Mouse (Mus musculus) limb, embryonic 11.5 days (tissue): Measurements from ENCODE around the gene Dennd1b. TPM values are rescaled to one million over a fixed set of nuclear protein-coding genes. Genes with fewer than 3 reads are reported as not detected.

Source experiments
- ATAC-seq: fragments of 200-750 bp; cut with Nextera tagmentation; 2 replicates; pipeline ENCODE4 v1.8.0; 2017; ENCODE audit warnings: low read depth; ENCODE audit not compliant: insufficient number of reproducible peaks, low FRiP score, low TSS enrichment
- DNase-seq: peaks from one replicate; pipeline ENCODE4 v3.0.0-alpha.2; 2015; ENCODE audit warnings: low spot score
- H3K27ac ChIP-seq: fragments of 300-500 bp; sonication (generic); replicated peaks from 2 replicates; pipeline ENCODE4 v1.5.1; 2014; ENCODE audit warnings: low read depth, mild to moderate bottlenecking, low read length
- H3K27me3 ChIP-seq: fragments of 300-500 bp; sonication (generic); 2 replicates; pipeline ENCODE4 v1.6.1; 2014; ENCODE audit warnings: mild to moderate bottlenecking, low read length, mixed read lengths; ENCODE audit not compliant: control insufficient read depth, insufficient read depth
- H3K36me3 ChIP-seq: fragments of 300-500 bp; sonication (generic); 2 replicates; pipeline ENCODE4 v1.6.1; 2014; ENCODE audit warnings: mild to moderate bottlenecking, low read length, moderate library complexity, mixed read lengths; ENCODE audit not compliant: control insufficient read depth, insufficient read depth
- H3K4me1 ChIP-seq: fragments of 300-500 bp; sonication (generic); 2 replicates; pipeline ENCODE4 v1.6.1; 2014; ENCODE audit warnings: low read length, mixed read lengths; ENCODE audit not compliant: control insufficient read depth, insufficient read depth
- H3K4me2 ChIP-seq: fragments of 300-500 bp; sonication (generic); 2 replicates; pipeline ENCODE4 v1.6.1; 2014; ENCODE audit warnings: low read depth, mild to moderate bottlenecking, moderate library complexity; ENCODE audit not compliant: severe bottlenecking
- H3K4me3 ChIP-seq: fragments of 300-500 bp; sonication (generic); 2 replicates; pipeline ENCODE4 v1.5.1; 2014; ENCODE audit warnings: low read depth, low read length
- H3K9ac ChIP-seq: fragments of 300-500 bp; sonication (generic); 2 replicates; pipeline ENCODE4 v1.6.1; 2014; ENCODE audit warnings: mild to moderate bottlenecking, low read length
- H3K9me3 ChIP-seq: fragments of 300-500 bp; sonication (generic); 2 replicates; pipeline ENCODE4 v1.6.1; 2016; ENCODE audit warnings: low read length; ENCODE audit not compliant: control insufficient read depth
- WGBS: fragments of 180-500 bp; shearing (Covaris S2); extraction: QIAGEN DNeasy Blood & Tissue Kit; methylation state at CpG from one replicate; pipeline ENCODE4 v1.1.7; 2014; 5-methylcytosine and 5-hydroxymethylcytosine counted together
- polyA plus RNA-seq: library from polyadenylated mRNA; unstranded; fragments of >200 nt; fragmentation: Nextera tagmentation; extraction: Ambion mirVana; gene quantifications from 2 replicates; pipeline ENCODE4 v1.2.1, GENCODE M21; 2014

Gene Dennd1b
- polyA plus RNA-seq, 1 experiment from 2014 or later: 11.6 TPM

DNA sequence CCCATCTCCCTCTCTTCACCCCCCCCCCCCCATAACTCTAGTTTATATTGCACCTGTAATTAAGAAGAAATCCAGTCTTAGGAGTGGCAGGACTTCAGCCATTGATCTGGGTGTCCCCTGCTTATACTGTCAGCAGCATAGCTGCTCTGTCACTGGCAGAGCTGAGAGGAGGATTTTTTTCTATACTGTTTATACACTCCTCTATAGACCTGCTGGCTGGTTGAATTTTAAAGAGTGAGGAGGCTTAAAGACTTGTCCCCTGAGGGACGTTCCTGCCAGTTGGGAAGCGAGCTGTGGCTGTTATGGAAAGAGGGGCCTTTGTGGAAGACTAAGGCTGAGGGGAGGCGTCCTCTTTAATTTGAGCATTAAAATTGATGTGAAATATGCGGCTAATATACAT lies 74.8 kb downstream of the Dennd1b start:
- no peaks in the 10 kb centered on the region for H3K27me3 ChIP-seq
- WGBS: 43% methylated on average over 4 of the region's 4 CpGs
- H3K9me3 ChIP-seq: no peaks in the 10 kb centered on the region
- H3K9ac ChIP-seq: no peak overlapping the region
- H3K4me2 ChIP-seq: no peak overlapping the region
- DNase-seq (no peak), ATAC-seq (0 out of 2 replicates have a peak, but pooled peaks have one; percentile 3)
- H3K4me3 ChIP-seq: no peak overlapping the region
- no peak overlapping the region for H3K27ac ChIP-seq
- no peaks in the 10 kb centered on the region for H3K4me1 ChIP-seq
- H3K36me3 ChIP-seq: no peaks in the 10 kb centered on the region

DNA sequence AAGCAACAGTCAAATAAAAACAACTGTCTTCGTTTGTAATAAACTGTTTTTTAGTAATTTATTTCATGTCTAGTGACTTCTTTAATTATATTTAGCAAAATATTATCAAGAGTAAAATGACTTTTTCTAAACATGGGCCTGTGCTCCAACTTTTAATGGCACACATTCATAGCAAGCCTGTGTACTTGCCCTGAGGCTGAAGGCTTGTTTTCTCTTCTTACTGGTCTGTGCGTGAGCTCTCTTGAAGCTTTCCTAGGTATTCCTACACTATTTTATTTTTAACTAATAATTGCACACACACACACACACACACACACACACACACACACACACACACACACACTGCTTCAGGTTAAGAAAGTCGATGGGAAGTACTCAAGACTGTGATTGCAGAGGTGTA lies 75.4 kb downstream of the Dennd1b start:
- no peaks in the 10 kb centered on the region for H3K9me3 ChIP-seq
- H3K4me1 ChIP-seq: no peaks in the 10 kb centered on the region
- ATAC-seq (no peak), DNase-seq (no peak)
- 39% methylated on average over 3 of the region's 3 CpGs for WGBS
- no peak overlapping the region for H3K4me3 ChIP-seq
- H3K36me3 ChIP-seq: no peaks in the 10 kb centered on the region
- H3K4me2 ChIP-seq: no peak overlapping the region
- no peak overlapping the region for H3K27ac ChIP-seq
- H3K9ac ChIP-seq: no peak overlapping the region
- no peaks in the 10 kb centered on the region for H3K27me3 ChIP-seq

DNA sequence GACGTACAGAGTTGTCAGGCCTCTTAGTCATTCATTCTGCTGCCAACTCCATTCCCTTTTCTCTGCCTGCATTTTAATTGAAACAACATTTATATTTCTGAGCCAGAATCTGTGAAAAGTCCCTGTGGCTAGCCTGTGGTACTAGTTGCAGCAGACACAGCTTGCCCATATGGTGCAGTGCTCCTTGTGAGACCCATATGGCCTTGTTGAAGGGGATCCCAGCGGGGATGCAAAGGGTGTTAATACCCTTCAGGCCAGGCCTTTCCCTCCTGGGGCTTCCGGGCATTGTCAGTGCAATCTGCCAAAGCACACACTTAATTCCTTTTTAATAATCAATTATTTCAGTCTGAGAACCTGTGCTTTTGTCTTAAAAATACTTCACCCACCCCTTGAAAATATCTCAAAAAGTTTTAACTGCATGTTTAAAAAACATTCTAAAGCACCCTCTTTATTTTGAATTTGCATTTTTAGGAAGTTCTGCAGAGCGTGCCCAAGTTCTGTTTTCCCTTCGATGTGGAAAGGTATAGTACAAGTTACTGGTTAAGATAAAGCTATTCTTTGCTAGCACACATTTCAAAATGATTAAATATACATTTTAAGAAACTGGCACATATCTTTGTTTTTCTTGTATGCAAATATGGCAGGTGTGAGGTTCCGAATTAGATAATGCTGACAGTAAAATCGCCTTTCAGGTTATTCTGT lies 76.4 kb downstream of the Dennd1b start:
- 49% methylated on average over 7 of the region's 7 CpGs for WGBS
- H3K27me3 ChIP-seq: no peaks in the 10 kb centered on the region
- peak; percentile 33 for DNase-seq

DNA sequence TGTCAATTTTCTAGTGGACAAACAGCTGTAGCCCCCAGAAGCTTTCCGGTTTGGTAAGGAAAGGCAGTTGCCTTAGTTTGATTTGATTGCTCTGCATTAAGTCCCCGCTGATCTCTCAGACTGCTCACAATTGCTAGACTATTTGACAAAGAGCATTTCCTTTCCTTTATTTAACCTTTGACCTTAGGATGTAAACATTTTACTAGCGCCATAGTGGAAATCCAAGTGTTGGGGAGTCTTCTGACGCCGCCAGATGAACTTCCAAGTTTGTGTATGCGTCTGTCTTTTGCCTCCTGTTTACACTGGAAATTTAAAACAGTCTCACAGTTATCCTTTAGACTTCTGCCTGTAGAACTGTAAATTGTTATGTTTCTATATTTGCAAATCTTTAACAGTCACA lies 85.8 kb downstream of the Dennd1b start:
- 14% methylated on average over 6 of the region's 6 CpGs for WGBS
- ATAC-seq (no peak), DNase-seq (peak; percentile 22)
- H3K9me3 ChIP-seq: no peaks in the 10 kb centered on the region
- no peaks in the 10 kb centered on the region for H3K4me1 ChIP-seq
- no peak overlapping the region for H3K4me2 ChIP-seq
- H3K27ac ChIP-seq: no peak overlapping the region
- no peak overlapping the region for H3K4me3 ChIP-seq
- H3K9ac ChIP-seq: no peak overlapping the region
- H3K27me3 ChIP-seq: no peaks in the 10 kb centered on the region
- no peaks in the 10 kb centered on the region for H3K36me3 ChIP-seq

More for the DNA sequence above, 76.4 kb downstream of the Dennd1b start:
- Histone ChIP-seq H3K27ac (no peak overlapping the region), H3K4me3 (no peak overlapping the region), H3K36me3 (no peaks in the 10 kb centered on the region), H3K4me1 (no peaks in the 10 kb centered on the region), H3K9ac (no peak overlapping the region), H3K4me2 (no peak overlapping the region), H3K9me3 (no peaks in the 10 kb centered on the region)
- ATAC-seq: no peak

DNA sequence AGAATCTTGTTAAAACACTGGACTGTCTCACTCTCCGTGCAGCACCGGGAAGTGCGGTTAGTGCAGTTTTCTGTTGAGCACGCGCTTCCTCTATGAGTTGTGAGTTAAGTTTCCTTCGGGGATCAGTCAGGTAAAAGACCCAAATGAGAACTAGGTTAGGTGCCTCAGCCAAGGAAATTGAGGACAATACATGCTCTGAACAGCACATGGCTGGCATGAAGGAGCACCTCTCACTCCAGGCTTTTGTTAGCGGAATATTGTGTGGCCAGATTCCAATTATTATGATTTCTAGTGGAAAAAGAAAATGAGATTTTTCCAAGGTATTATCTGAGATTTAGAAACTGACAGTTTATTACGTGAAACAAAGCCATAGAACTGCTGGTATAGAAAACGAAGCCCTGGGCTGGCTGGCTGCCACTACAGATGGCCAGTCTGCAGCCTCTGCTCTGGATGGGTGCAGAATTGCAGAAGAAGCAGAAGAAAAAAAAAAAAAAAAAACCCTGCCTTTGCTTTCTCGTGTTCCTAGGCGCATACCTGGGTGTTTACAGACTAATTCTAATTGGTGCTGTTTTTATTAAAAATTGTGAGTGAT lies 86.7 kb downstream of the Dennd1b start:
- no peak overlapping the region for H3K27ac ChIP-seq
- H3K4me2 ChIP-seq: no peak overlapping the region
- no peak overlapping the region for H3K4me3 ChIP-seq
- H3K9ac ChIP-seq: no peak overlapping the region
- no peaks in the 10 kb centered on the region for H3K4me1 ChIP-seq
- no peaks in the 10 kb centered on the region for H3K36me3 ChIP-seq
- no peaks in the 10 kb centered on the region for H3K9me3 ChIP-seq
- no peak for ATAC-seq
- no peaks in the 10 kb centered on the region for H3K27me3 ChIP-seq
- 52% methylated on average over 11 of the region's 11 CpGs for WGBS
- no peak for DNase-seq

DNA sequence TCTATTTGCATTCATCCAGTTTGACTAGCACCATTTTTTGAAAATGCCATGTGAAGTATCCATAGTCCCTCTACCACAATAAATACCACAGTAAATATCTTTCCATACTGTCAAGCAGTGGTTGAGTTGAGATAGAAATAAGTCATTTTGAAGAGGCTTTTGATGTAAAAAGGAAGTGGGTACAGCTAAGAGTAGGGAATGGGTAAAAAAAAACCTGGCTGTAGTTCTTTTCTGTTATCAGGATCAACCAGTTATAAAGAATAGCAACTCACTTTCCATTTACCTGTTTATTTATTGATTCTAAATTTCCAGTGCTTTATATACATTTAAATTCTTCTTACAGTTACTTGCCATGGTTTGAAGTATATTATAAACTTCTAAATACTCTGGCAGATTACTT lies 89.8 kb downstream of the Dennd1b start:
- DNase-seq (no peak), ATAC-seq (no peak)
- H3K9ac ChIP-seq: no peak overlapping the region
- no peaks in the 10 kb centered on the region for H3K9me3 ChIP-seq
- H3K36me3 ChIP-seq: no peaks in the 10 kb centered on the region
- H3K27me3 ChIP-seq: no peaks in the 10 kb centered on the region
- no peak overlapping the region for H3K4me2 ChIP-seq
- H3K4me1 ChIP-seq: no peaks in the 10 kb centered on the region
- no peak overlapping the region for H3K27ac ChIP-seq
- H3K4me3 ChIP-seq: no peak overlapping the region

DNA sequence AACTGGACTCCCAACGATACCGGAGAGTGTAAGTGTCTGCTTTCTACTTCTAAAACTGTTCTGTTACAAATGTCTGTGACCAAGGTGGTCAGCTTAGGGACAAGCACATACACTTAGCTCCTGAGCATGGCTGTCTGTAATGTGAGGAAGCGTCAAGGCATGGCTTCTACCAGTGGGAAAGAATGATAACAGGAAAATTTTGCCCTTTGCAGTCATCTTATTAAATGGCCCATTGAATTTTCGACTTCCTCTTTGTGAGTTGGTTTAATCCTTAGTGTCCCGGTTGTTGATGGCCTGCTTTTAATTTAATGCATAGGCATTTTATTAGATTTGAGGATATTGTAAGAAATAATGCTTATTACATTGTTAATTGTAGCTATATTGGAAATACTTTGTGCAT lies 97.1 kb downstream of the Dennd1b start:
- Histone ChIP-seq H3K36me3 (no peaks in the 10 kb centered on the region), H3K9me3 (no peaks in the 10 kb centered on the region), H3K9ac (no peak overlapping the region), H3K4me2 (no peak overlapping the region), H3K27ac (no peak overlapping the region), H3K4me3 (no peak overlapping the region), H3K4me1 (no peaks in the 10 kb centered on the region), H3K27me3 (no peaks in the 10 kb centered on the region)
- DNase-seq: no peak
- no peak for ATAC-seq
- WGBS: 87% methylated on average over 5 of the region's 5 CpGs

DNA sequence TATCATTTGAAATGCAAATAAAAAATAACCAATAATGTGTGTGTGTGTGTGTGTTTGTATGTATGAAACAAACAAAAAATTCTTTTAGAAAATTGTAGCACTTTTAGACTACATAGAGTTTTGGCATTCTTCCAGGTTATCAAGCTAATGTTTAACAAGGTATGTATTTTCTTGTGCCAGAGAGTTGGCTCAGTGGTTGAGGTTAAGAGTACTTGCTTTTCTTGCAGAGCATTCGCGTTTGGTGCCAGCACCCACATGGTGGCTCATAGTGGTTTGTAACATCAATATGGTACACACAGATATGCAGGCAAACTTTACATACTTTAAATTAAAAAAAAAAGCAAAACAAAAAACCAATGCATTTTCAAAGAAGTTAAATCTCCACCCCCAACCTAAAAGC lies 101.5 kb downstream of the Dennd1b start:
- H3K4me1 ChIP-seq: no peaks in the 10 kb centered on the region
- no peaks in the 10 kb centered on the region for H3K27me3 ChIP-seq
- DNase-seq (no peak), ATAC-seq (no peak)
- no peaks in the 10 kb centered on the region for H3K9me3 ChIP-seq
- H3K27ac ChIP-seq: no peak overlapping the region
- H3K36me3 ChIP-seq: no peaks in the 10 kb centered on the region
- no peak overlapping the region for H3K9ac ChIP-seq
- no peak overlapping the region for H3K4me3 ChIP-seq
- 87% methylated on average over 2 of the region's 2 CpGs for WGBS
- no peak overlapping the region for H3K4me2 ChIP-seq

DNA sequence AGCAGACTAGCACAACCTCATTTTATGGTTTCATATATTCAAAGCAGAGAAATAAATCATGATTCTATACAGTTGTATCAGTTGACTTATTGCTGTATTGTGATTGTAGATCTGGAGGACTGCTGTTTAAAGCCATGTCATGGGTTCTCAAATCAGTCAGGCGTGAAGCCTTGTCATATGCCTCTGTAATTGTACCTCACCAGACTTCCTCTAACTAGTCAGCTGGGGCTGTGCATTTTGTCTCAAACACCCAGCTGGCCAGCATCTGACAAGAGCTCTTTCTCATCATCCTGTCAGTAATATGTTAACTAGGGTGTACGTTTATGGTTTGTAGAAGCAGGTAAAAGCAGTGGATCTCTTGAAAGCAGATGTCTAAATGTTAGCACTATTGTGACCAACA lies 104.0 kb downstream of the Dennd1b start:
- Histone ChIP-seq H3K9ac (no peak overlapping the region), H3K4me1 (no peaks in the 10 kb centered on the region), H3K4me3 (no peak overlapping the region), H3K27me3 (no peaks in the 10 kb centered on the region), H3K9me3 (no peaks in the 10 kb centered on the region), H3K4me2 (no peak overlapping the region), H3K27ac (no peak overlapping the region), H3K36me3 (no peaks in the 10 kb centered on the region)
- ATAC-seq (no peak), DNase-seq (no peak)
- WGBS: 42% methylated on average over 2 of the region's 2 CpGs
